ENCODE assay signal across 8 mouse cellular contexts in the genomic region with DNA sequence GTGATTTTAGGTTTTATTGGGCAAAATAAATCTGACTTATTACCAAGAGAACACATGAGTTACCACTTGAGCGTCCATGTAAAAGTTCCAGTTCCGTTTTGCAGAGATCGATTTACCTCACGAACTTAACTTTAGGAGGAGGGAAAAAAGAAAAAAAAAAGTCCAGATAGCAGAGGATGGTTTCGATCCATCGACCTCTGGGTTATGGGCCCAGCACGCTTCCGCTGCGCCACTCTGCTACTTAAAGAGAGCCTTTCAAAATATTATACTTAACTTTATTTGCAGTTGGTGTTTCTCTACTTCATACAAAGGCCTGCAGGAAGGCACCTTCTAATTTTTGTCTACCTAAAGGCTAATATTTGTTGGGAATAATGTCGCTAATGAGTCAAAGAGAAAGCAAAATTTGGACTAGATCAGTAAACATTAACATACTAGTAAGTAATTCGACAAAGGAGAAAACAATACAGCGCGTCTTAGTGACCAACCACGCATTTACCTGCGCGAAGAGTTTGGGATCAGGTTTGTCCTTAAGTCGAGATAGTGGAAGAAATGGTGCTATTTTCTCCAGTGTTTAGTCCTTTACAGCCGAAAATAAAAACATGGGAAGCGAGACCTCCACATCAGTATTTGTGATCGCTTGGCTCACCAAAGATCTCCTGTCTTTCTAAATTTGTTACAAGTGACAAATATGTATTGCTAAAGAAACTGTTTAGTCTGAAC. TPM values are rescaled to one million over a fixed set of nuclear protein-coding genes. Genes with fewer than 3 reads are reported as not detected.
DNase-seq lines count a peak whose midpoint lies in the region; ATAC-seq and TF ChIP-seq lines count a peak whose summit lies in the region.

No protein-coding gene starts in this region.

- WGBS in heart, postnatal 0 days = under 1% methylated on average over 20 of the region's 20 CpGs
- under 1% methylated on average over 20 of the region's 20 CpGs for WGBS in liver, embryonic 13.5 days (ENCODE audit: insufficient replicate concordance)
- WGBS in neural tube, embryonic 14.5 days = under 1% methylated on average over 20 of the region's 20 CpGs

- peak overlapping the region; percentile 36 for H3ac ChIP-seq in C2C12 (ENCODE audit: control insufficient read depth, insufficient read length, low read depth)

- TF ChIP-seq CTCF in C2C12 (IDR thresholded peaks at IDR 0.05; ENCODE audit: control insufficient read depth, insufficient read depth, insufficient read length) = no peak
- no peak for TF ChIP-seq CTCF in embryonic fibroblast, embryonic 13.5 days (IDR thresholded peaks at IDR 0.05; ENCODE audit: borderline replicate concordance, insufficient read depth, low read length)
- TF ChIP-seq CTCF in heart, postnatal 0 days (IDR thresholded peaks at IDR 0.05; ENCODE audit: low read depth) = no peak

- H3K36me3 ChIP-seq in C2C12 (ENCODE audit: control insufficient read depth, insufficient read depth) = no peaks in the 10 kb centered on the region
- no peaks in the 10 kb centered on the region for H3K36me3 ChIP-seq in heart, postnatal 0 days (replicated peaks; ENCODE audit: control insufficient read depth, insufficient read depth, low read length)
- H3K36me3 ChIP-seq in liver, embryonic 13.5 days = no peaks in the 10 kb centered on the region
- no peaks in the 10 kb centered on the region for H3K36me3 ChIP-seq in neural tube, embryonic 14.5 days (ENCODE audit: control insufficient read depth, insufficient read depth, low read length)

- DNase-seq in adrenal gland, postnatal 10 days = peak; percentile 74
- peak; percentile 43 for DNase-seq in heart, postnatal 0 days (ENCODE audit: low spot score)
- peak; percentile 58 to 66 for DNase-seq in kidney, postnatal 36 days
- peak; percentile 72 for DNase-seq in liver, embryonic 13.5 days
- peak; percentile 76 for DNase-seq in thymus, postnatal 14 days

- no peak for TF ChIP-seq EP300 in heart, postnatal 0 days (IDR thresholded peaks at IDR 0.05; ENCODE audit: low read depth)

- peak overlapping the region; percentile 79 for H3K4me2 ChIP-seq in heart, postnatal 0 days (ENCODE audit: low read depth, low read length)
- H3K4me2 ChIP-seq in liver, embryonic 13.5 days = peak overlapping the region; percentile 65
- H3K4me2 ChIP-seq in neural tube, embryonic 14.5 days (ENCODE audit: low read depth, low read length) = peak overlapping the region; percentile 70

- peak overlapping the region; percentile 87 for H3K9ac ChIP-seq in heart, postnatal 0 days (replicated peaks; ENCODE audit: low read depth, low read length)
- H3K9ac ChIP-seq in liver, embryonic 13.5 days = peak overlapping the region; percentile 84
- peak overlapping the region; percentile 78 for H3K9ac ChIP-seq in neural tube, embryonic 14.5 days (replicated peaks; ENCODE audit: low read depth, low read length)

- no peaks in the 10 kb centered on the region for H3K79me2 ChIP-seq in C2C12 (ENCODE audit: control insufficient read depth, insufficient read depth)

- no peak for ATAC-seq in heart, postnatal 0 days (ENCODE audit: insufficient read depth, low read depth)
- no peak for ATAC-seq in liver, embryonic 13.5 days (ENCODE audit: low read depth)
- peak; percentile 22; the same call in 1 of the 2 replicates for ATAC-seq in neural tube, embryonic 14.5 days (ENCODE audit: low read depth)

- H3K27ac ChIP-seq in embryonic fibroblast, embryonic 13.5 days (ENCODE audit: insufficient read depth, low read length) = peak overlapping the region; percentile 95
- peak overlapping the region; percentile 100 for H3K27ac ChIP-seq in heart, postnatal 0 days (ENCODE audit: low read depth)
- peak overlapping the region; percentile 98 for H3K27ac ChIP-seq in liver, embryonic 13.5 days
- H3K27ac ChIP-seq in neural tube, embryonic 14.5 days (ENCODE audit: low read depth, low read length) = peak overlapping the region; percentile 96

- peak overlapping the region; percentile 25 for H3K4me3 ChIP-seq in C2C12 (ENCODE audit: insufficient read depth, poor library complexity, severe bottlenecking)
- peak overlapping the region; percentile 66 for H3K4me3 ChIP-seq in embryonic fibroblast, embryonic 13.5 days (ENCODE audit: insufficient read depth, low read length)
- peak overlapping the region; percentile 63 for H3K4me3 ChIP-seq in heart, postnatal 0 days (ENCODE audit: low read depth, low read length)
- H3K4me3 ChIP-seq in liver, embryonic 13.5 days (replicated peaks) = peak overlapping the region; percentile 63
- H3K4me3 ChIP-seq in neural tube, embryonic 14.5 days (ENCODE audit: low read depth, low read length) = peak overlapping the region; percentile 42

- no peaks in the 10 kb centered on the region for H3K9me3 ChIP-seq in heart, postnatal 0 days (replicated peaks; ENCODE audit: control insufficient read depth, low read length)
- no peaks in the 10 kb centered on the region for H3K9me3 ChIP-seq in liver, embryonic 13.5 days (replicated peaks)
- no peaks in the 10 kb centered on the region for H3K9me3 ChIP-seq in neural tube, embryonic 14.5 days (ENCODE audit: control insufficient read depth, low read length)

- H3K27me3 ChIP-seq in C2C12 (ENCODE audit: control insufficient read depth, insufficient read depth, insufficient read length) = no peaks in the 10 kb centered on the region
- H3K27me3 ChIP-seq in heart, postnatal 0 days (ENCODE audit: control insufficient read depth, insufficient read depth, low read length) = no peaks in the 10 kb centered on the region
- H3K27me3 ChIP-seq in liver, embryonic 13.5 days = no peaks in the 10 kb centered on the region
- H3K27me3 ChIP-seq in neural tube, embryonic 14.5 days (ENCODE audit: control insufficient read depth, insufficient read depth, low read length) = no peaks in the 10 kb centered on the region

- TF ChIP-seq POLR2A in embryonic fibroblast, embryonic 13.5 days (IDR thresholded peaks at IDR 0.05; ENCODE audit: low read depth, low read length) = 0 out of 2 replicates have a peak, but pooled peaks have one; percentile 38

- H3K4me1 ChIP-seq in embryonic fibroblast, embryonic 13.5 days (ENCODE audit: control insufficient read depth, insufficient read depth, low read length) = peaks cover 7% of the 10 kb centered on the region; the same call in 1 of the 2 replicates
- H3K4me1 ChIP-seq in heart, postnatal 0 days (ENCODE audit: control insufficient read depth, insufficient read depth) = peaks cover 20% of the 10 kb centered on the region
- H3K4me1 ChIP-seq in liver, embryonic 13.5 days (replicated peaks) = peaks cover 51% of the 10 kb centered on the region
- peaks cover 31% of the 10 kb centered on the region for H3K4me1 ChIP-seq in neural tube, embryonic 14.5 days (ENCODE audit: control insufficient read depth, insufficient read depth, low read length)

- H3K79me3 ChIP-seq in C2C12 (ENCODE audit: low read depth) = no peaks in the 10 kb centered on the region

RNA-seq across cellular contexts. Expression of a gene that starts 0.5 kb away (rescaled TPM):
- polyA plus RNA-seq in C2C12 (2012; fragmentation: generic; extraction: Trizol) = 6.9 TPM
- total RNA-seq in adrenal gland, postnatal 10 days (2021) = 1,000 to 10,000 TPM in 1 of 2 experiments, 100 to 1,000 TPM in 1; 930 to 1,063 TPM
- 8.1 and 10.5 TPM in 2 replicates for polyA plus RNA-seq in embryonic fibroblast, embryonic 13.5 days (2011; ENCODE audit: insufficient read length, low read depth, missing spikeins)
- 3,824 and 4,565 TPM in 2 replicates for total RNA-seq in heart, postnatal 0 days (2014; rRNA removed; ENCODE audit: low replicate concordance)
- polyA plus RNA-seq in heart, postnatal 0 days (2015; fragmentation: Nextera tagmentation; extraction: Ambion mirVana) = 30.4 and 37.5 TPM in 2 replicates
- 3.8 and 5.9 TPM in 2 replicates for polyA plus RNA-seq in liver, embryonic 13.5 days (2015; fragmentation: Nextera tagmentation; extraction: Ambion mirVana)
- polyA plus RNA-seq in neural tube, embryonic 14.5 days (2014; fragmentation: Nextera tagmentation; extraction: Ambion mirVana) = 1.7 and 2.1 TPM in 2 replicates

RNA-seq across cellular contexts. Expression of a gene that starts 3.4 kb away (rescaled TPM):
- 98.1 TPM for polyA plus RNA-seq in C2C12 (2012; fragmentation: generic; extraction: Trizol)
- total RNA-seq in adrenal gland, postnatal 10 days (2021) = 100 to 1,000 TPM; 261 to 325 TPM
- polyA plus RNA-seq in embryonic fibroblast, embryonic 13.5 days (2011; ENCODE audit: insufficient read length, low read depth, missing spikeins) = 12.7 and 20.4 TPM in 2 replicates
- total RNA-seq in heart, postnatal 0 days (2014; rRNA removed; ENCODE audit: low replicate concordance) = 369 and 922 TPM in 2 replicates
- polyA plus RNA-seq in heart, postnatal 0 days (2015; fragmentation: Nextera tagmentation; extraction: Ambion mirVana) = 1.3 and 2.6 TPM in 2 replicates
- 7.7 and 13.6 TPM in 2 replicates for polyA plus RNA-seq in liver, embryonic 13.5 days (2015; fragmentation: Nextera tagmentation; extraction: Ambion mirVana)
- not detected in 2 replicates for polyA plus RNA-seq in neural tube, embryonic 14.5 days (2014; fragmentation: Nextera tagmentation; extraction: Ambion mirVana)

RNA-seq across cellular contexts. Expression of a gene that starts 4.9 kb away (rescaled TPM):
- 5.5 TPM for polyA plus RNA-seq in C2C12 (2012; fragmentation: generic; extraction: Trizol)
- total RNA-seq in adrenal gland, postnatal 10 days (2021) = 10 to 100 TPM; 76.3 to 91.7 TPM
- polyA plus RNA-seq in embryonic fibroblast, embryonic 13.5 days (2011; ENCODE audit: insufficient read length, low read depth, missing spikeins) = 5.7 TPM in 1 of 2 replicates, not detected in the other
- 709 and 989 TPM in 2 replicates for total RNA-seq in heart, postnatal 0 days (2014; rRNA removed; ENCODE audit: low replicate concordance)
- 2.4 and 2.5 TPM in 2 replicates for polyA plus RNA-seq in heart, postnatal 0 days (2015; fragmentation: Nextera tagmentation; extraction: Ambion mirVana)
- 10.3 and 17.1 TPM in 2 replicates for polyA plus RNA-seq in liver, embryonic 13.5 days (2015; fragmentation: Nextera tagmentation; extraction: Ambion mirVana)
- 0.72 TPM in 1 of 2 replicates, not detected in the other for polyA plus RNA-seq in neural tube, embryonic 14.5 days (2014; fragmentation: Nextera tagmentation; extraction: Ambion mirVana)

RNA-seq across cellular contexts. Expression of a gene that starts 12.9 kb away (rescaled TPM):
- 1.2 TPM for polyA plus RNA-seq in C2C12 (2012; fragmentation: generic; extraction: Trizol)
- 10 to 100 TPM; 20.9 to 25.4 TPM for total RNA-seq in adrenal gland, postnatal 10 days (2021)
- polyA plus RNA-seq in embryonic fibroblast, embryonic 13.5 days (2011; ENCODE audit: insufficient read length, low read depth, missing spikeins) = 1.8 and 4.0 TPM in 2 replicates
- 82.5 and 133 TPM in 2 replicates for total RNA-seq in heart, postnatal 0 days (2014; rRNA removed; ENCODE audit: low replicate concordance)
- polyA plus RNA-seq in heart, postnatal 0 days (2015; fragmentation: Nextera tagmentation; extraction: Ambion mirVana) = 0.25 and 0.31 TPM in 2 replicates
- polyA plus RNA-seq in liver, embryonic 13.5 days (2015; fragmentation: Nextera tagmentation; extraction: Ambion mirVana) = 1.7 TPM in 2 replicates
- 0.33 TPM in 1 of 2 replicates, not detected in the other for polyA plus RNA-seq in neural tube, embryonic 14.5 days (2014; fragmentation: Nextera tagmentation; extraction: Ambion mirVana)

RNA-seq across cellular contexts. Expression of a gene that starts 13.5 kb away (rescaled TPM):
- polyA plus RNA-seq in C2C12 (2012; fragmentation: generic; extraction: Trizol) = 1.2 TPM
- 100 to 1,000 TPM in 1 of 2 experiments, 10 to 100 TPM in 1; 93.2 to 104 TPM for total RNA-seq in adrenal gland, postnatal 10 days (2021)
- 0.61 and 0.70 TPM in 2 replicates for polyA plus RNA-seq in embryonic fibroblast, embryonic 13.5 days (2011; ENCODE audit: insufficient read length, low read depth, missing spikeins)
- total RNA-seq in heart, postnatal 0 days (2014; rRNA removed; ENCODE audit: low replicate concordance) = 441 and 779 TPM in 2 replicates
- 0.29 and 0.45 TPM in 2 replicates for polyA plus RNA-seq in heart, postnatal 0 days (2015; fragmentation: Nextera tagmentation; extraction: Ambion mirVana)
- 1.1 and 2.1 TPM in 2 replicates for polyA plus RNA-seq in liver, embryonic 13.5 days (2015; fragmentation: Nextera tagmentation; extraction: Ambion mirVana)
- polyA plus RNA-seq in neural tube, embryonic 14.5 days (2014; fragmentation: Nextera tagmentation; extraction: Ambion mirVana) = 0.52 TPM in 1 of 2 replicates, not detected in the other
